Mouse (Mus musculus): Measurements from ENCODE around the gene Lhfpl4. TPM values are rescaled to one million over a fixed set of nuclear protein-coding genes. Genes with fewer than 3 reads are reported as not detected.
A peak's percentile ranks its signal among the peaks of the same experiment; 100 is the strongest.

The Lhfpl4 gene
- 0.49 and 1.0 TPM in 2 replicates for polyA plus RNA-seq (2016; fragmentation: Nextera tagmentation; extraction: Ambion mirVana)

DNA sequence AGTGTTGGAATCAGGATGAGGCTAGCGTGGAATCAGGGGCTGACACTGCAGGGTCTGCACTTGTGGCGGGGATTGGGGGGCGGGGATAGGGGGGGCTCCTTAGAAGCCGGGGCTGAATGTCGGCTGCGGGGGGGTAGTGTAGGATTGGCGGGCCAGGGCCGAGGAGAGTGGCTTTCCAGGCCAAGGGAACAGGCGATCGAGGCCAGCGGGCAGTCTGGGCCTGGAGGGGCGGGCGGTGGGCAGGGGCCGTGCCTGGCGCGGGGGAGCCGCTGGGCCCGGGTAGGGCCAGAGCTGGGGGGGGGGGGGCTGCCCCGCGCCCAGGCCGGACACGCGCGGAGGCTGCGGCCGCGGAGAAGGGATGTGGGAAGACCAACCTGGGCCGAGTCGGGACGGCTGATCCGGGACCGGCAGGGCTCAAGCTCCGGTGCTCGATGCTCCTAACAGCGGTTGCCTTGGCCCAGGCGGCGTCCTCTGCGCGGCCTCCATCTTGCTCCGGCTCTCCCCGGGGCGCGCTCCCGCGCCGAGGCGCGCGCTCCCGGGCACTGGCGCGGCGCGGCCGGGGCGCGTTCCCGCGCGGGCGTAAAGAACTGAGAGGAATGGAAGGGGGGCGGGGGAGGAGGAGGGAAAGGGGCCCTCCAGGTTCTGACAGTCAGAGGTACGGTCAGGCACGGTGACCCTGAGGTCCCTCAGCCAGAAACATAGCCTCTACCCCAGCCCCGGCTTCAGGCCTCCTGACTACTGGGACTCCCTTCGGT, at the start of gene Lhfpl4:
Gene Lhfpl4 (minus strand): TSS at position 544 of the 755 bp plus-strand sequence.
- Histone ChIP-seq H3K4me1 (peaks cover 18% of the 10 kb centered on the region), H3K4me3 (peak within 1 kb of the TSS; percentile 64), H3K9me3 (no peaks in the 10 kb centered on the region), H3K27me3 (ENCODE audit: insufficient read depth, poor library complexity, severe bottlenecking) (peaks cover 61% of the 10 kb centered on the region), H3K36me3 (no peaks in the 10 kb centered on the region), H3K27ac (no peak within 1 kb of the TSS)
- 2% methylated on average over 51 of the region's 66 CpGs for WGBS
- no peak for DNase-seq (ENCODE audit: low spot score)

DNA sequence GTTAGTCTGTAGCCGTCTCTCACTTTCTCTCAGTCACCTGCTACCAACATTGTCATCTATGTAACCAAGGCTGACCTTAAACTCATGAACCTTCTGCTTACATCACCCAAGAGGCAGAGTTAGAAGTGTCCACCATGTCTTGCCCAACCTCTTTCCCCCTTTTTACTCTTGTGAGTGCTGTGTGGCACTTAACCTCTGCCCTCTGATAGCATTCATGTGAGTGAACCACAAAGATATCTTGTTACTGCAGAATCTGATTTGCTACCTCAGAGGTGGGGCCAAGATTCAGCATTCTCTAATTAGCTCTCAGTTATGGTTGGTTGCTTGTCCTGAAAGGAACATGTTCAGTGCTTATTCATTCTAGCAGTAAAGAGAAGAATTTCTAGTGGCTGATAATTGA, 47.6 kb upstream of the Lhfpl4 start:
- H3K4me1 ChIP-seq: peaks cover 15% of the 10 kb centered on the region
- no peak for DNase-seq (ENCODE audit: low spot score)
- H3K27ac ChIP-seq: no peak overlapping the region
- H3K27me3 ChIP-seq (ENCODE audit: insufficient read depth, poor library complexity, severe bottlenecking): no peaks in the 10 kb centered on the region
- H3K4me3 ChIP-seq: no peak overlapping the region
- no peaks in the 10 kb centered on the region for H3K9me3 ChIP-seq
- H3K36me3 ChIP-seq: peaks cover 21% of the 10 kb centered on the region
- WGBS: 80% methylated on average over 1 of the region's 1 CpGs

DNA sequence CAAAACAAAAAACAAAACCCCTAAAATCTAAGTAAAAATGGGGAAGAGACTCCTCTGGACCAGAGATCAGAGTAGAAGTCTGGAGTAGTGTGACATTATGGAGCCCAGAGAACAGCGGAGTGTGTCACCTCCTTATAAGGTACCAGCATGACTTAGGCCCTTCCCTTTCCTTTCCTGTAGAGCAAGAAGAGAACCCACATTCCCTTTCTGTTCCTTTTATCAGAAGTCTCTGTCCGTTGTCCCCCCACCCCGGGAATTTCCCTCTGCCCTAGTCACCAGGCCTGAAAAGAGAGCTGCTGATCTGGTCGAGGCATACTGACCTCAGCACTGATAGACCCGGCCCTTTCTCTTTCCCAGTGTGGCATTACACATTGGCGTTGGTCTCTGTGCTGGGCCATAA, 43.3 kb upstream of the Lhfpl4 start:
- 22% methylated on average over 6 of the region's 6 CpGs for WGBS
- Histone ChIP-seq H3K27ac (peak overlapping the region; percentile 86), H3K9me3 (no peaks in the 10 kb centered on the region)

DNA sequence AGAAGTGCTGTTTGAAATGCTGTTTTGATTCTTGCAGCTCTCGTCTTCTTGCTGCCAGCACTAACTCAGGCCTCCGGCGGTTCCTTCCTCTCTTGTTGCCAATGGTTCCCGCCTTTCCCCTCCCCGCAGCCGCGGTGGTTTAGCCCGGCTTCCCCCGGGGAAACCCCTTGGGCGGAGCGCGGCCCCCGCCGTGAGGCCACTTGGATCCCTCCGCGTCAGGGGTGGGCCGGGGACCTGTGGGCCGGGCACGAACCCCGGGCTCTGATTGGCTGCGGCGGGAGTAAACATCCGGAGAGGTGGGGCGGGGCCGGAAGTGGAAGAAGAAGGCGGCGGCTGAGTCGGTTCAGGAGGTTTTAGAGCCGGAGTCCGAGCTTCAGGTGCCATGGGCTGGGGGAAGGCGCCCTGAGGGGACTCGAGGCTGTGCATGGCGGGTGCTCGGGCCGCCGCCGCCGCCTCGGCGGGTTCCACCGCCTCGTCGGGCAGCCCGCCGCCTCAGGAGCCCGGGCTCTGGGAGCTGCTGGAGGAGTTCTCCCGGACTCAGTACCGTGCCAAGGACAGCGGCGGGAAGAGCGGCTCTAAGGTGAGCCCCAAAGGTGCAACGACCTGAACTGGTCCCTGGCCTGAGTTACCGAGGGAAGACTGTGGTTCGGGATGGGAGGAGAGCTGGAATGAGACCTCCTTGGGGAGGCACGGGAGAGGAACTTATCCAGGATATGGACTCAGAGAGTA, 42.5 kb upstream of the Lhfpl4 start, which contains the start of gene Mtmr14:
Gene Mtmr14 (plus strand): TSS at position 302 of the 729 bp plus-strand sequence.
- Histone ChIP-seq H3K4me3 (peak within 1 kb of the TSS; percentile 100), H3K4me1 (peaks cover 15% of the 10 kb centered on the region), H3K36me3 (peaks cover 15% of the 10 kb centered on the region), H3K27me3 (ENCODE audit: insufficient read depth, poor library complexity, severe bottlenecking) (no peaks in the 10 kb centered on the region), H3K27ac (peak within 1 kb of the TSS; percentile 86), H3K9me3 (no peaks in the 10 kb centered on the region)
- under 1% methylated on average over 54 of the region's 55 CpGs for WGBS
- DNase-seq (ENCODE audit: low spot score): peak; percentile 99

More for the DNA sequence above, 43.3 kb upstream of the Lhfpl4 start:
- Histone ChIP-seq H3K4me1 (peaks cover 15% of the 10 kb centered on the region), H3K36me3 (peaks cover 17% of the 10 kb centered on the region), H3K27me3 (ENCODE audit: insufficient read depth, poor library complexity, severe bottlenecking) (no peaks in the 10 kb centered on the region), H3K4me3 (peak overlapping the region; percentile 100)
- DNase-seq (ENCODE audit: low spot score): no peak

DNA sequence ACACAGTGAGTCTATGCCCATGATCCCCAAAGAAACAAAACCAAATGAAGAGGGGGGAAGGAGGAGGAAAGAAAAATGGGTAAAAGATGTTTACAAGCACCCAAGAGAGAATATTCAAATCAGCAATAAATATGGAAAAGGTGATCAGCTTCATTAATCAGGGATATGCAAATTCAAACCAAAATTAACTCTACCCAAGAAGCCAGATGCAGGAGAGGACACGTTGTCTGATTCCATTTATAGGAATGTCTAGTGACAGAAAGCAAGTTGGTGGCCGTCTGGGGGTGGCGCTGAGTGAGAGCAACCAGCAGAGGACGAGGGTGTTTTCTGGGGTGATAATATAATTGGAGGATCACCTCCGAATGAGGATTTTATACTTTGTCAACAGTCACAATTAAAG, 40.0 kb upstream of the Lhfpl4 start:
- H3K27ac ChIP-seq: no peak overlapping the region
- 60% methylated on average over 5 of the region's 5 CpGs for WGBS
- H3K4me1 ChIP-seq: peaks cover 15% of the 10 kb centered on the region
- H3K27me3 ChIP-seq (ENCODE audit: insufficient read depth, poor library complexity, severe bottlenecking): no peaks in the 10 kb centered on the region
- peaks cover 2% of the 10 kb centered on the region for H3K36me3 ChIP-seq
- H3K9me3 ChIP-seq: no peaks in the 10 kb centered on the region
- H3K4me3 ChIP-seq: no peak overlapping the region
- no peak for DNase-seq (ENCODE audit: low spot score)

DNA sequence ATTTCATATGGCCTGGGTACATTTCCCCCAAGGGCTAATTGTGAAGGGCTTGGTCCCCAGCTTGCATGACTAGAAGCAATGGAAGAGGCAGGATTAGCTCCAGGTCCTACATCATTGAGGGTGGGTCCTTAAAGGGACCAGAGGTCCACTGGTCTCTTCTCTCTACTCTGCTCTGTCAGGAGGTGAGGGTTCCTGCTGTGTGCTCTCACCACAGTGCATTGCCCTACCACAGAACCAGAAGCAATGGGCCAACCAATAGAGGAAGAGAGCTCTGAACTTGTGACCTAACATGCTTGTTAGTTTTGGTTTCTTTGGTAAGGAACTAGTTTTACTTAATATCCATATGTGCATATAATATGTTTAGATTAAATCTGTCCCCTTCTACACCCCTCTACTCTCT, 31.5 kb upstream of the Lhfpl4 start:
- H3K27ac ChIP-seq: no peak overlapping the region
- no peaks in the 10 kb centered on the region for H3K27me3 ChIP-seq (ENCODE audit: insufficient read depth, poor library complexity, severe bottlenecking)
- H3K36me3 ChIP-seq: no peaks in the 10 kb centered on the region
- H3K4me3 ChIP-seq: no peak overlapping the region
- DNase-seq (ENCODE audit: low spot score): no peak
- no peaks in the 10 kb centered on the region for H3K9me3 ChIP-seq
- no peaks in the 10 kb centered on the region for H3K4me1 ChIP-seq

DNA sequence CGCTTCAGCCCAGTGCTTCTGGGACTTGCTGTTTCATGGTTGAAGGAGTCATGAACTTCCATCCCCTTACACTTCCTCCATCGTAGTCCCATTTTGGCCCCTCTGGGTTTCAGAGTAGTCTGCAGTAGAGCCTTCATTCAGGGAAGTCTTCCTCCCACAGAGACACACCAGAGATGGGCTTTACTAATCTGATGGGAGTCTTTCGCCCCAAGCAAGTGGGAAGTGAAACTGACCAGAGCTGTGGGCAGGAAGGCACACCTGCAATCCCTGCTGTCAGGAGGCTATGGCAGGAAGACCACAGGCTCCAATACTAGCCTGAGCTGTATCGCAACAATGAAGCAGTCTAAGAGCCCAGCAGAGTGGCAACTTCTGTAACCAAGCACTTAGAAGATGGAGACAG, 30.6 kb upstream of the Lhfpl4 start:
- 76% methylated on average over 4 of the region's 4 CpGs for WGBS
- H3K27me3 ChIP-seq (ENCODE audit: insufficient read depth, poor library complexity, severe bottlenecking): no peaks in the 10 kb centered on the region
- H3K27ac ChIP-seq: no peak overlapping the region
- no peak overlapping the region for H3K4me3 ChIP-seq
- no peaks in the 10 kb centered on the region for H3K36me3 ChIP-seq
- no peaks in the 10 kb centered on the region for H3K9me3 ChIP-seq
- DNase-seq (ENCODE audit: low spot score): no peak
- no peaks in the 10 kb centered on the region for H3K4me1 ChIP-seq

DNA sequence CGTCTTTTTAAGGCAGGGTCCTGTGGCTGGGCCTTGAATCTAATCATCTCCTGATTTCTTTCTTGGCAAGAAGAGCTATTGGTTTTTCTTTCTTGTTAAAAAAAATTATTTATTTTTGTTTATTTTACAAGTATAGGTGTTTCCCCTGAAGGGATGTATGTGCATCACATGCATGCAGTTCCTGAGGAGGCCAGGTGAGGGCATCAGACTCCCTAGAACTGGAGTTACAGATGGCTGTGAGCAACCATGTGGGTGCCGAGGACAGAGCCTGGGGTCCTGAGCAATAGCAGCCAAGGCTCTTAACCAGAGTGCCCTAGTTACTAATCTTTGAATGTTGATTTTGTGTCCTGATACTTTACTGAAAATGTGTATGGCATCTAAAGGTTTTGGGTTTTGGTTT, 21.1 kb upstream of the Lhfpl4 start:
- 69% methylated on average over 2 of the region's 2 CpGs for WGBS
- Histone ChIP-seq H3K27ac (no peak overlapping the region), H3K4me3 (no peak overlapping the region), H3K4me1 (no peaks in the 10 kb centered on the region), H3K36me3 (no peaks in the 10 kb centered on the region), H3K9me3 (no peaks in the 10 kb centered on the region), H3K27me3 (ENCODE audit: insufficient read depth, poor library complexity, severe bottlenecking) (no peaks in the 10 kb centered on the region)
- DNase-seq (ENCODE audit: low spot score): no peak

DNA sequence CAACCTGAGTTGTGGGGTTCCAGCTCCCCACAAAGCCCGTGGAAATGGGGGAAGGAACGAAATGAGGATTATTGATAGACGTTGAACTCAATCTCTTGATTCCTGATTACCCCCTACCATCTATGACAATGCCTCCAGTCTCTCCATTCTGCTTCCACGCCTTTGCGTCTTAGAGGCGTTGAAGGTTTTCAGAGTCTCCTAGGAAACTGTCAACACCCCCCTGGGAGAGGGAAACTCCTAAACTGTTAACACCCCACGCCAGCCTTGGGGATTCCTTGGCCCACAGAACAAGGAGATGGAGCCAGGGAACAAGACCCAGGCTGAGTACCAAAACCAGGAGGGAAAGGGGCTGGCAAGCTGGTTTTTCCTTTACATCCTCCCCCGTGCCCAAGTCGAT, 410 bp upstream of the Lhfpl4 start:
- Histone ChIP-seq H3K27me3 (ENCODE audit: insufficient read depth, poor library complexity, severe bottlenecking) (peaks cover 61% of the 10 kb centered on the region), H3K4me1 (peaks cover 18% of the 10 kb centered on the region), H3K9me3 (no peaks in the 10 kb centered on the region), H3K27ac (no peak overlapping the region), H3K36me3 (no peaks in the 10 kb centered on the region), H3K4me3 (peak overlapping the region; percentile 64)
- 9% methylated on average over 9 of the region's 9 CpGs for WGBS
- no peak for DNase-seq (ENCODE audit: low spot score)

DNA sequence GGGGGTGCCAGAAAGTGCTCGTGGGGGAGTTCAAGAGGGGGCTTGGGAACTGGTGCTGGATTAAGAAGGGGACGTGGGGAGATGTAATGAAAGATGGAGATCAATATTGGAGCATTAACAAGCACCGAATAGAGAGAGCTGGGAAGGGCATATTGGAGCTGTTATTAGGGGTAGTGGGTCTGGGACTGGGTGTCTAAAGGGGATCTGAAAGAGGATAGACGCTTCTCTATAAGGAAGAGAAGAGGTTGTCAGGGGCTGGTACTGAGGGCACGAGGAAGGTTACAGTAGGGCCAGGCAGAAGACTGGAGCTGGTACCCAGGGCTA, 705 bp downstream of the Lhfpl4 start:
- DNase-seq (ENCODE audit: low spot score): no peak
- H3K36me3 ChIP-seq: no peaks in the 10 kb centered on the region
- H3K4me3 ChIP-seq: peak overlapping the region; percentile 64
- peaks cover 18% of the 10 kb centered on the region for H3K4me1 ChIP-seq
- H3K27me3 ChIP-seq (ENCODE audit: insufficient read depth, poor library complexity, severe bottlenecking): peaks cover 61% of the 10 kb centered on the region
- H3K27ac ChIP-seq: no peak overlapping the region
- no peaks in the 10 kb centered on the region for H3K9me3 ChIP-seq
- WGBS: 5% methylated on average over 5 of the region's 5 CpGs

DNA sequence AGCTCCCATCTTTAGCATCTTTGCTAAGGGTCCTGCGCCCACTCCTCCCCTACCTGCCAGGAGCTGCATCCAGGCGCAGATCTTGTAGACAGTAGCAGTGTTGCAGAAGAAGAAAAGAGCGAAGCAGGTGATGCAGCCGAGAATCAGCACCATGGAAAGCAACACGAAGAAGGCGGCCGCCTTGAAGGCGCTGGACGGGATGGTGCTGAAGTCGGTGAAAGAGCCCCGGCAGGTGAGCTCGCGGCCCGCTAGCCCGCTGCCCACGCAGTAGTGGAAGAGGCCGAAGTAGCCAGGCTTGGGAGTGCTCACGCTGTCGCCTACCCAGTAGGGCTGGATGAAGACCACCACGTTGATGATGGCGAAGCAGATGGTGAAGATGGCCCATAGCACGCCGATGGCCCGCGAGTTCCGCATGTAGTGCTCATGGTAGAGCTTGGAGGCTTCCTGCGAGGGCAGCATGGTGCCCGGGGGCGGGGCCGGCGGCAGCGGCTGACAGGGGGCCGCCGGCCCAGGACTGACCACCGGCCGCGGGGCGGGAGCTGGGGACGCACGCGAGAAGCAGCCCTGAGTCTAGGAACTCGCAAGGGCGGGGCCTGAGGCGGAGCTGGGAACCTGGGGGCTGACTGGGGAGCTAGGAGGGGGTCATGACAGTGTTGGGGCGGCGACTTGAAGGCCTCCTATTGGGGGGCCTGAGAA, 1.3 kb downstream of the Lhfpl4 start:
- H3K4me3 ChIP-seq: peak overlapping the region; percentile 43

DNA sequence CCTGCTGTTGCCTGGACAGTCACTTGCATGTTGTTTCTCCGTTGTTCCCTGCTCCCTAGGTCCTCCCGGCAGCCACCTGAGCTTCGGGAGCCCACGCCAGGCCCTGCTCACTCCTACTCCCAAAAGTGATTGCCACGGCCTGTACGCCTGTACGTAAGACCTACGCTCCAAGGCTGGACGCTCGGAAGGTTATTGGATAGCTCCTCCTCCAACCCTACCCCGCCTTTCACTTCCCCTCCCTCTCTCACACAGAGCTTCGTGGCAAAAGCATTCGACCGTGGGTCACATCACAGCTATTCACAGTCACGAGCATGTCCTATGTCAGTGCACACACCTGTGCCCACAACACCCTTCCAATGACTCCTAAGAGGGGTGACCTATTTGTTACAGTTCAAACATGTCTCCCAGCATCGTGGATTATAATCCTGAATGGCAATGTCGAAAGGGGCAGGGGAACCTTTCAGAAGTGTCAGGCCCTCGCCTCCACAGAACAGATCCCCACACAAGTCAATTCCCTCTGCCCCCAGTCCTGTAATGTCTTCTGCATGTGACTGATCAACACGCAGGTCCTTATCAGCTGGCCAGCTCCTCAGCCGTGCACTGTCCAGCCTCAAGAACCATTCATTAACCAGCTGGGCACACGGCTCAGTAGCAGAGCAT, 10.2 kb downstream of the Lhfpl4 start:
- no peaks in the 10 kb centered on the region for H3K36me3 ChIP-seq
- H3K27me3 ChIP-seq (ENCODE audit: insufficient read depth, poor library complexity, severe bottlenecking): no peaks in the 10 kb centered on the region
- no peaks in the 10 kb centered on the region for H3K4me1 ChIP-seq
- WGBS: 73% methylated on average over 21 of the region's 21 CpGs
- H3K27ac ChIP-seq: no peak overlapping the region
- H3K9me3 ChIP-seq: no peaks in the 10 kb centered on the region
- H3K4me3 ChIP-seq: no peak overlapping the region
- no peak for DNase-seq (ENCODE audit: low spot score)

More for the DNA sequence above, 1.3 kb downstream of the Lhfpl4 start:
- WGBS: 4% methylated on average over 46 of the region's 46 CpGs
- peaks cover 61% of the 10 kb centered on the region for H3K27me3 ChIP-seq (ENCODE audit: insufficient read depth, poor library complexity, severe bottlenecking)
- H3K9me3 ChIP-seq: no peaks in the 10 kb centered on the region
- DNase-seq (ENCODE audit: low spot score): peak; percentile 85
- H3K27ac ChIP-seq: no peak overlapping the region
- H3K4me1 ChIP-seq: peaks cover 18% of the 10 kb centered on the region
- no peaks in the 10 kb centered on the region for H3K36me3 ChIP-seq

Data from heart, embryonic 10.5 days (tissue).